Comparison of ENCODE assay signal across 12 mouse cellular contexts in the genomic region with DNA sequence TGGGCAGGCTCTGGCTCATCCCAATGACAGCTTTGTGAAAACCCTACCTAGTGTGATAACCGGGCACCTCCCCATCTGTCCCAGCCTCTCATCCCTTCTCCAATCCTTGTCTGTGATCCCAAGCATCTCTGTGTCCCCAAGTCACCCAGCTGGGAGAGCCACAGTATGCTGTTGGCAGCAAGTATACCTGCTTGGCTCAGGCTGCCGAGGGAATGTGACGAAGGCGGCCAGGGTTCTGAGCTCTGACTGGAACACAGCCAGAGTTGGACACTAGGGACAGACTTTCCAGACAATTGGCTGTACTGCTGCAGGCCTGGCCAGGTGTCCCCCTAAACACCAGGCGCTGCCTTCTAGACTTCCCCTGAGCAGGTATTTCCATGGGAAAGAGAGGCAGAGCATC.
DNase-seq lines count a peak whose midpoint lies in the region; ATAC-seq and TF ChIP-seq lines count a peak whose summit lies in the region.
"Had no signal": no experiment of that assay in that cellular context is flagged by ENCODE, and none has a peak within 500 bp of the region (broad histone marks: within the 10 kb centered on the region; RNA-seq: fewer than 3 reads in every experiment).

No protein-coding gene starts in this region.

- H3K4me2 ChIP-seq in lung, postnatal 0 days (replicated peaks; ENCODE audit: low read depth, low read length) = no peak overlapping the region
- H3K4me2 ChIP-seq in forebrain, embryonic 15.5 days (replicated peaks) = no peak overlapping the region
- H3K4me2 ChIP-seq: intestine, embryonic 15.5 days; limb, embryonic 15.5 days had no signal

- H3K27ac ChIP-seq in heart, embryonic 10.5 days = no peak overlapping the region
- no peak overlapping the region for H3K27ac ChIP-seq in lung, postnatal 0 days (ENCODE audit: low read length)
- no peak overlapping the region for H3K27ac ChIP-seq in forebrain, embryonic 15.5 days (replicated peaks)
- H3K27ac ChIP-seq: intestine, embryonic 15.5 days; limb, embryonic 15.5 days; midbrain, embryonic 10.5 days had no signal

- no peak overlapping the region for H3K9ac ChIP-seq in lung, postnatal 0 days (replicated peaks; ENCODE audit: low read depth)
- no peak overlapping the region for H3K9ac ChIP-seq in forebrain, embryonic 15.5 days (replicated peaks)
- H3K9ac ChIP-seq: intestine, embryonic 15.5 days; limb, embryonic 15.5 days had no signal

- H3K36me3 ChIP-seq in heart, embryonic 10.5 days = no peaks in the 10 kb centered on the region
- H3K36me3 ChIP-seq in lung, postnatal 0 days (ENCODE audit: insufficient read depth, low read length) = no peaks in the 10 kb centered on the region
- H3K36me3 ChIP-seq in forebrain, embryonic 15.5 days = no peaks in the 10 kb centered on the region
- H3K36me3 ChIP-seq: intestine, embryonic 15.5 days; limb, embryonic 15.5 days; midbrain, embryonic 10.5 days had no signal

- H3K4me1 ChIP-seq in heart, embryonic 10.5 days = 0 out of 2 replicates have a peak, but pooled peaks cover 5% of the 10 kb centered on the region
- H3K4me1 ChIP-seq in lung, postnatal 0 days (ENCODE audit: insufficient read depth, low read depth, low read length) = no peaks in the 10 kb centered on the region
- H3K4me1 ChIP-seq in forebrain, embryonic 15.5 days = peaks cover 7% of the 10 kb centered on the region; the same call in 1 of the 2 replicates
- H3K4me1 ChIP-seq: intestine, embryonic 15.5 days; midbrain, embryonic 10.5 days had no signal

- WGBS in heart, embryonic 10.5 days = 79% methylated on average over 5 of the region's 5 CpGs
- WGBS in lung, postnatal 0 days = 55% methylated on average over 5 of the region's 5 CpGs
- WGBS in forebrain, embryonic 15.5 days = 55% methylated on average over 5 of the region's 5 CpGs

- no peak overlapping the region for H3K4me3 ChIP-seq in heart, embryonic 10.5 days
- H3K4me3 ChIP-seq in lung, postnatal 0 days (ENCODE audit: low read depth, low read length) = no peak overlapping the region
- no peak overlapping the region for H3K4me3 ChIP-seq in forebrain, embryonic 15.5 days
- H3K4me3 ChIP-seq: intestine, embryonic 15.5 days; limb, embryonic 15.5 days; midbrain, embryonic 10.5 days had no signal

- ATAC-seq in lung, postnatal 0 days = no peak
- ATAC-seq in forebrain, embryonic 15.5 days (replicated peaks) = no peak
- ATAC-seq: forebrain, embryonic 16.5 days; intestine, embryonic 15.5 days had no signal

- DNase-seq in heart, adult 11 months = peak; percentile 96
- no peak for DNase-seq in heart, embryonic 10.5 days (ENCODE audit: low spot score)
- peak; percentile 20 for DNase-seq in lung, postnatal 14 days
- no peak for DNase-seq in lung, postnatal 0 days (ENCODE audit: low spot score)
- DNase-seq in cerebellum, postnatal 14 days = peak; percentile 78 to 81
- DNase-seq in heart, postnatal 36 days = peak; percentile 64 to 71
- DNase-seq in testis, postnatal 14 days (ENCODE audit: low spot score) = no peak

- H3K27me3 ChIP-seq in heart, embryonic 10.5 days (ENCODE audit: insufficient read depth, poor library complexity, severe bottlenecking) = no peaks in the 10 kb centered on the region
- H3K27me3 ChIP-seq in lung, postnatal 0 days (replicated peaks; ENCODE audit: insufficient read depth, low read length) = no peaks in the 10 kb centered on the region
- H3K27me3 ChIP-seq in forebrain, embryonic 15.5 days = no peaks in the 10 kb centered on the region
- H3K27me3 ChIP-seq: intestine, embryonic 15.5 days; limb, embryonic 15.5 days had no signal

- no peaks in the 10 kb centered on the region for H3K9me3 ChIP-seq in heart, embryonic 10.5 days
- H3K9me3 ChIP-seq in lung, postnatal 0 days (ENCODE audit: low read length) = no peaks in the 10 kb centered on the region
- H3K9me3 ChIP-seq in forebrain, embryonic 15.5 days = no peaks in the 10 kb centered on the region
- H3K9me3 ChIP-seq: intestine, embryonic 15.5 days; limb, embryonic 15.5 days; midbrain, embryonic 10.5 days had no signal

- no peak for TF ChIP-seq EP300 in lung, postnatal 0 days (IDR thresholded peaks at IDR 0.05)

- TF ChIP-seq CTCF in lung, postnatal 0 days (IDR thresholded peaks at IDR 0.05) = no peak

- intact Hi-C loops in heart, postnatal 36 days (cut with DNase I) = no loop called here

Comparison
In these comparisons a context has a peak if more than half of its experiments do, and no peak if none do; other contexts are left out.
1. DNase-seq: peak in heart, adult 11 months (single experiment), lung, postnatal 14 days (single experiment), cerebellum, postnatal 14 days (2 of 2) and heart, postnatal 36 days (2 of 2); none in heart, embryonic 10.5 days (single experiment), lung, postnatal 0 days (single experiment) and testis, postnatal 14 days (single experiment).